Mouse (Mus musculus): ENCODE measurements around the gene Gm3106.
"Not testable (repeated sequence)": the region's sequence is repeated elsewhere in the genome, so short reads cannot be mapped to it uniquely, and the experiment has no call there.

Gene Gm3106

DNA sequence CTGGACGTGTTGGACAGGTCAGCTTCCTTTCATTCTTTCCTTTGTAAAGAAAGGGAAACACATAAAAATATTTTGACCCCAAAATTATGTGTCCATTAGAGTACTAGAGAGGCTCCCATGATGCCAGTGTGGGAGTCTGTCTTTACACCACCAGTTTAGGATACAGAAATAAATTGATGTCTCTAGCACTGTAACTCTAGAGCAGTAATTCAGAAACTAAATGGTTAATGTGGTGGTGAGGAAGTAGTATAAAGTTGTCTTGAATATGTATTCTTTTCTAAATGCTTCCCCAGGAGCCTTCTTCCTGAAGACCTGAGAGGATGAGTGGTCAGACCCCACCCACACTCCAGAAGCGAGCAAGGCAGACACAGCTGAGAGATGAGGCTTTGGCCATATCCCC is at the start of gene Gm3106:
Gene Gm3106 (plus strand): TSS at position 301 of the 400 bp plus-strand sequence.
- not testable (repeated sequence) for DNase-seq

All from thymus, postnatal 25 days (tissue).